Mouse (Mus musculus) CH12.LX (cell line): ENCODE data around the gene Hoxc10. TPM values are rescaled to one million over a fixed set of nuclear protein-coding genes. Genes with fewer than 3 reads are reported as not detected.

Experiments used
- DNase-seq: peaks from one replicate; pipeline ENCODE4 v3.0.0-alpha.2; 2013; ENCODE audit errors: extremely low read depth
- H3K27ac ChIP-seq: 2 replicates; pipeline ENCODE4 v1.5.1; 2012; ENCODE audit warnings: low read depth, mild to moderate bottlenecking, control low read depth, moderate library complexity; ENCODE audit not compliant: insufficient read depth
- H3K27me3 ChIP-seq: replicated peaks from 2 replicates; pipeline ENCODE3; 2012; ENCODE audit warnings: inconsistent platforms
- H3K36me3 ChIP-seq, 2 experiments: replicated peaks in 1 of 2; 2 replicates each; pipeline versions ENCODE3 to v1.6.1; 2012; ENCODE audit warnings: inconsistent platforms in 1 of 2, low read length in 1 of 2, mild to moderate bottlenecking in 1 of 2, mixed read lengths in 1 of 2, moderate library complexity in 1 of 2; ENCODE audit not compliant: control insufficient read depth in 1 of 2, insufficient read depth in 1 of 2
- H3K4me1 ChIP-seq, 2 experiments: 2 replicates each; pipeline ENCODE4 v1.6.1; 2012; ENCODE audit warnings: inconsistent platforms in 1 of 2, moderate library complexity in 1 of 2; ENCODE audit not compliant: insufficient read depth in 2 of 2, control insufficient read depth in 1 of 2
- H3K4me2 ChIP-seq: 2 replicates; pipeline ENCODE4 v1.6.1; 2012; ENCODE audit warnings: low read depth, mild to moderate bottlenecking, control low read depth; ENCODE audit not compliant: poor library complexity, insufficient read depth, severe bottlenecking
- H3K4me3 ChIP-seq, 3 experiments: fragments of 150-350 bp in 1 of 3; sonication (generic) in 1 of 3; replicated peaks in 1 of 3; 2 replicates each; pipeline versions ENCODE3 to v1.5.1; 2011 to 2012; ENCODE audit warnings: low read depth in 2 of 3, low read length in 2 of 3, mild to moderate bottlenecking in 2 of 3, moderate library complexity in 2 of 3, control low read depth in 1 of 3, improper control_type of control experiment in 1 of 3, inconsistent platforms in 1 of 3, mixed read lengths in 1 of 3; ENCODE audit not compliant: poor library complexity in 1 of 3
- H3K79me2 ChIP-seq: replicated peaks from 2 replicates; pipeline ENCODE4 v1.6.1; 2012; ENCODE audit warnings: mild to moderate bottlenecking, moderate library complexity; ENCODE audit not compliant: control insufficient read depth, poor library complexity, insufficient read depth, severe bottlenecking; ENCODE audit errors: extremely low read depth
- H3K9ac ChIP-seq: 2 replicates; pipeline ENCODE4 v1.6.1; 2012; ENCODE audit warnings: low read depth, mild to moderate bottlenecking, control low read depth, moderate library complexity; ENCODE audit not compliant: insufficient read depth
- H3K9me3 ChIP-seq: replicated peaks from 2 replicates; pipeline ENCODE3; 2012; ENCODE audit warnings: low read length, inconsistent platforms, mixed read lengths
- BHLHE40 ChIP-seq: IDR thresholded peaks from 2 replicates; pipeline ENCODE4 v1.6.1; 2011; ENCODE audit warnings: mild to moderate bottlenecking, low read depth, low read length, improper control_type of control experiment
- CTCF ChIP-seq, 2 experiments: IDR thresholded peaks in 1 of 2; conservative IDR thresholded peaks in 1 of 2; 2 replicates each; pipeline ENCODE4 v1.5.1; 2011 to 2012; ENCODE audit warnings: low read depth in 2 of 2, low read length in 2 of 2, improper control_type of control experiment in 1 of 2, inconsistent platforms in 1 of 2, mild to moderate bottlenecking in 1 of 2, moderate library complexity in 1 of 2
- E2F4 ChIP-seq: IDR thresholded peaks from 2 replicates; pipeline ENCODE4 v1.6.1; 2011; ENCODE audit warnings: low read depth, low read length, improper control_type of control experiment; ENCODE audit not compliant: insufficient replicate concordance
- ELF1 ChIP-seq: IDR thresholded peaks from 2 replicates; pipeline ENCODE4 v1.6.1; 2014; ENCODE audit warnings: low read depth, mild to moderate bottlenecking, inconsistent platforms, low read length, improper control_type of control experiment
- EP300 ChIP-seq: IDR thresholded peaks from 2 replicates; pipeline ENCODE4 v1.6.1; 2011; ENCODE audit warnings: low read length, improper control_type of control experiment
- HCFC1 ChIP-seq: IDR thresholded peaks from 2 replicates; pipeline ENCODE4 v1.6.1; 2012; ENCODE audit warnings: low read depth, mild to moderate bottlenecking, inconsistent platforms, low read length, improper control_type of control experiment
- IRF4 ChIP-seq: IDR thresholded peaks from 2 replicates; pipeline ENCODE4 v1.6.1; 2014; ENCODE audit warnings: low read depth, mild to moderate bottlenecking, inconsistent platforms, low read length, improper control_type of control experiment
- MAZ ChIP-seq: IDR thresholded peaks from 2 replicates; pipeline ENCODE4 v1.6.1; 2012; ENCODE audit warnings: low read depth, mild to moderate bottlenecking, inconsistent platforms, low read length, improper control_type of control experiment, moderate library complexity
- MYC ChIP-seq: IDR thresholded peaks from 2 replicates; pipeline ENCODE4 v1.6.1; 2011; ENCODE audit warnings: low read depth, mild to moderate bottlenecking, improper control_type of control experiment, low read length
- NELFE ChIP-seq: IDR thresholded peaks from 2 replicates; pipeline ENCODE4 v1.6.1; 2011; ENCODE audit warnings: low read depth, low read length, improper control_type of control experiment
- NRF1 ChIP-seq: IDR thresholded peaks from 2 replicates; pipeline ENCODE4 v1.6.1; 2014; ENCODE audit warnings: low read depth, mild to moderate bottlenecking, inconsistent platforms, low read length, improper control_type of control experiment, moderate library complexity
- POLR2A ChIP-seq: IDR thresholded peaks from 2 replicates; pipeline ENCODE4 v1.6.1; 2011; ENCODE audit warnings: low read depth, mild to moderate bottlenecking, improper control_type of control experiment, low read length
- POLR2AphosphoS2 ChIP-seq: IDR thresholded peaks from 2 replicates; pipeline ENCODE4 v1.6.1; 2011; ENCODE audit warnings: low read depth, low read length, improper control_type of control experiment
- RAD21 ChIP-seq: IDR thresholded peaks from 2 replicates; pipeline ENCODE4 v1.6.1; 2011; ENCODE audit warnings: low read depth, mild to moderate bottlenecking, low read length, improper control_type of control experiment, moderate library complexity
- RCOR1 ChIP-seq: conservative IDR thresholded peaks from 2 replicates; pipeline ENCODE4 v1.6.1; 2012; ENCODE audit warnings: low read depth, mild to moderate bottlenecking, inconsistent platforms, low read length, improper control_type of control experiment
- SMC3 ChIP-seq: IDR thresholded peaks from 2 replicates; pipeline ENCODE4 v1.6.1; 2011; ENCODE audit warnings: low read depth, low read length, improper control_type of control experiment
- TBP ChIP-seq: conservative IDR thresholded peaks from 2 replicates; pipeline ENCODE4 v1.6.1; 2011; ENCODE audit warnings: low read depth, low read length, improper control_type of control experiment
- TCF12 ChIP-seq: IDR thresholded peaks from 2 replicates; pipeline ENCODE4 v1.6.1; 2014; ENCODE audit warnings: low read depth, mild to moderate bottlenecking, inconsistent platforms, low read length, improper control_type of control experiment
- UBTF ChIP-seq: IDR thresholded peaks from 2 replicates; pipeline ENCODE4 v1.6.1; 2012; ENCODE audit warnings: low read depth, mild to moderate bottlenecking, inconsistent platforms, low read length, improper control_type of control experiment, moderate library complexity
- ZKSCAN1 ChIP-seq: IDR thresholded peaks from 2 replicates; pipeline ENCODE4 v1.6.1; 2012; ENCODE audit warnings: low read depth, inconsistent platforms, low read length, improper control_type of control experiment, borderline replicate concordance
- ZMIZ1 ChIP-seq: IDR thresholded peaks from 2 replicates; pipeline ENCODE4 v1.6.1; 2012; ENCODE audit warnings: low read depth, mild to moderate bottlenecking, inconsistent platforms, low read length, improper control_type of control experiment
- ZNF384 ChIP-seq: IDR thresholded peaks from 2 replicates; pipeline ENCODE4 v1.6.1; 2012; ENCODE audit warnings: low read depth, low read length, improper control_type of control experiment, inconsistent platforms
- dilution Hi-C: fragments of 300-500 bp; cut with MboI; formaldehyde crosslinking; loops from 2 replicates; pipeline ENCODE4 v1.14.3; 2020; ENCODE audit warnings: low sequenced_read_pairs; ENCODE audit not compliant: extremely low pct_unique_long_range_greater_than_20kb, extremely low pct_ligation_motif_present
- in situ Hi-C: fragments of 300-500 bp; cut with MboI; formaldehyde crosslinking; loops from 3 replicates; pipeline ENCODE4 v1.14.3; 2019; ENCODE audit warnings: low sequenced_read_pairs, low pct_ligation_motif_present, low pct_unique_long_range_greater_than_20kb, mixed read lengths
- polyA plus RNA-seq: library from polyadenylated mRNA; unstranded; fragments of >175 nt; gene quantifications from 2 replicates; pipeline ENCODE4 v1.2.1, GENCODE M21; 2012; ENCODE audit warnings: low read depth; ENCODE audit not compliant: insufficient read length
- total RNA-seq, 2 experiments: library from RNA; depleted of rRNA; stranded (reverse); fragments of 300-350 nt in 1 of 2; fragments of >200 nt in 1 of 2; gene quantifications; 2 replicates each; pipeline ENCODE4 v1.2.3; 2012 to 2014

The Hoxc10 gene
- total and polyA plus RNA-seq, 3 experiments: 0.11 TPM; not detected in 2

DNA sequence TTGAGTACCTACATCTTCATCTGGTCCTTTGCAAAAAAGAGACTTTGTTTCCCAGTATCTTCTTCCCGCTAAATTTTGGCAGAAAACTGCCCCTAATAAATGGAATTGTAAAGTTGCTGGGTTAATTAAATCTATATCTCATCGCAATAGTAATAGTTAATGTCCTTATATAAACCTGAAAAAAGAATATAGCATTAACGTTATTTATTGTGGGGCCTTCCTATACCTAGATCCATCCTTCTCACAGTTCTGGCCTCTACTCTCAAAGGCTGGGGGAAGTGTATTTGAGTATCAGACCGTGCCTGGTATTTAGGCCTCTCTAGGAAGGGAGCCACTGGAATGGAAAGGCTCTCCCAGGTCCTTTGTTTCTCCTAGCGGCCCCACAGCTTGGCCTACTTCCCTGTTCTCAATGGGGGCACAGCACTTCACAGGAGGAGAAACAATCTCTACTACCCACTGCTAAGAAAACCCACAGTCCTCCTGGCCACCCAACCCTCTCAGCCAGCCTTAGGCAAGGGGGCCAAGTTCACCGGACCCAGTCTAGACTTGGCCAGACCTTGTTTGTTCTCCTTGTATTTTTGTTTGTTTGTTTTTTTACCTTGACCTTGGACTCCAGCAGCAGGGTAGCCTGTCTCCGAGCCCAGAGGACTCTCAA lies 47.9 kb upstream of the Hoxc10 start:
- no peak for DNase-seq
- H3K4me2 ChIP-seq: no peak overlapping the region
- H3K9me3 ChIP-seq: peaks cover 13% of the 10 kb centered on the region
- H3K36me3 ChIP-seq: no peaks in the 10 kb centered on the region
- no peaks in the 10 kb centered on the region for H3K79me2 ChIP-seq
- H3K4me1 ChIP-seq: no peaks in the 10 kb centered on the region
- dilution Hi-C loops (no loop called here), in situ Hi-C loops (no loop called here)
- peaks cover 89% of the 10 kb centered on the region for H3K27me3 ChIP-seq
- H3K9ac ChIP-seq: no peak overlapping the region
- no peak for TF ChIP-seq EP300
- TF ChIP-seq IRF4: no peak
- no peak for TF ChIP-seq ZNF384
- TF ChIP-seq POLR2AphosphoS2: no peak
- no peak for TF ChIP-seq CTCF (conservative IDR thresholded peaks at IDR 0.05 in 1 of 2, IDR thresholded peaks at IDR 0.05 in 1 of 2; ENCODE audit: low read depth in 2 of 2, low read length in 2 of 2)
- no peak for TF ChIP-seq TCF12
- TF ChIP-seq NELFE: no peak
- no peak for TF ChIP-seq RAD21
- no peak for TF ChIP-seq NRF1
- TF ChIP-seq TBP: no peak
- no peak for TF ChIP-seq MYC
- no peak for TF ChIP-seq RCOR1
- TF ChIP-seq SMC3: no peak
- TF ChIP-seq BHLHE40: no peak
- no peak for TF ChIP-seq UBTF
- TF ChIP-seq, all 38 proteins: peak for 0
- Histone ChIP-seq H3K27ac (no peak overlapping the region), H3K4me3 (no peak overlapping the region)

DNA sequence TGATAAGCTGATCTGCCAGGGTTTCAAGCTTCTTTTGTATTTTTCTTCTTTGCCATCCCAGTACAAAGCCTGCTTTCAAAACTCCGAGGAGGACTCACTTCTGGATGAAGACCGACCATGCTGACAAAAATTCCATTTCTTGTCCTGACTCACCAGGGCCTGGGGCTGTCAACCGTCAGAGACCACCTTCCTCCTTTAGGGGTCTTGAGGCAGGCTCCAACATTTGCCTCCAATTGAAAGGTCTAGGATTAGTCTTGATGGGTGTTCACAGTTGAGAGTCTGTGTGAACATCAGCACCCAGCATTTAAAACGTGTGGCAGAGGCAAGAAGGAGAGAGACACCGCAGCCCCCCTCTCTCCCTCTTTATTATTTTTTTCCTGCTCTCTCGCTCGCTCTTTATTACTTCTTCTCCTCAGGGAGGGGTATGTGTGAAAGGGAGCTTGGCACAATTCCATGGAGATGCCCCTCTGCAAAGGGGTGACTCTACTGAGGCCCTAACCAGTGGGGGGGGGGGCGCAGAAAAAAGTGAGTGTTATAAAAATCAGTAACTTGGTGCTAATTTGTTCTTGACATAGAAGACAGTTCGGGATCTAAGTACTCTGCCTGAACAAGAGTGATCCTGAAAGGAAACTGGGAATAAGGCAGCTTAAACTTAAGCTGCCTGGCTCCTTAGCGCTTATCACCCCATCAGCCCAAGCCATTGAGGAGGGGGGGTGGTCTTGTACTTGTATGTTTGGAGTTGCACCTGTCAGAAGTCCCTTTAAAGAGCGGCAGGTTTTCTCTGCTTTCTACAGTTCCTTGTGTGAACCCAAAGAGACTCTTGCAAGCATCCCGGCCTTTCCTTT lies 47.0 kb upstream of the Hoxc10 start:
- no peak for DNase-seq
- Histone ChIP-seq H3K4me2 (no peak overlapping the region), H3K27me3 (peaks cover 88% of the 10 kb centered on the region), H3K9ac (no peak overlapping the region), H3K27ac (no peak overlapping the region), H3K9me3 (peaks cover 13% of the 10 kb centered on the region), H3K4me3 (no peak overlapping the region), H3K36me3 (no peaks in the 10 kb centered on the region), H3K4me1 (no peaks in the 10 kb centered on the region), H3K79me2 (no peaks in the 10 kb centered on the region)
- in situ Hi-C loops: no loop called here
- TF ChIP-seq E2F4 (no peak), NRF1 (no peak), ELF1 (no peak), HCFC1 (no peak), MAZ (no peak), POLR2A (no peak), ZKSCAN1 (no peak), NELFE (no peak), SMC3 (no peak), EP300 (no peak), ZMIZ1 (no peak)
- dilution Hi-C loops: no loop called here
